Mouse (Mus musculus): ENCODE measurements around the gene Usp7.
"Not testable (repeated sequence)": the region's sequence is repeated elsewhere in the genome, so short reads cannot be mapped to it uniquely, and the experiment has no call there.

Usp7 gene

GRCm38 (mm10) chr16:8752334-8752733 is 39.8 kb downstream of the Usp7 start:
- DNase-seq (ENCODE audit: low spot score in 2 of 2): no peak

- no peak for DNase-seq (ENCODE audit: low spot score in 2 of 2)
Observed at GRCm38 (mm10) chr16:8751555-8752235, 40.4 kb downstream of the Usp7 start.

GRCm38 (mm10) chr16:8748904-8749303 is 43.2 kb downstream of the Usp7 start:
- peak in 1 of 2 experiments; percentile 47 for DNase-seq (ENCODE audit: low spot score in 2 of 2)

- DNase-seq (ENCODE audit: low spot score in 2 of 2): peak; percentile 63 to 70
Observed at GRCm38 (mm10) chr16:8748175-8748846, 43.8 kb downstream of the Usp7 start.

- peak in 1 of 2 experiments; percentile 40 for DNase-seq (ENCODE audit: low spot score in 2 of 2)
Observed at GRCm38 (mm10) chr16:8747772-8748171, 44.3 kb downstream of the Usp7 start.

DNA sequence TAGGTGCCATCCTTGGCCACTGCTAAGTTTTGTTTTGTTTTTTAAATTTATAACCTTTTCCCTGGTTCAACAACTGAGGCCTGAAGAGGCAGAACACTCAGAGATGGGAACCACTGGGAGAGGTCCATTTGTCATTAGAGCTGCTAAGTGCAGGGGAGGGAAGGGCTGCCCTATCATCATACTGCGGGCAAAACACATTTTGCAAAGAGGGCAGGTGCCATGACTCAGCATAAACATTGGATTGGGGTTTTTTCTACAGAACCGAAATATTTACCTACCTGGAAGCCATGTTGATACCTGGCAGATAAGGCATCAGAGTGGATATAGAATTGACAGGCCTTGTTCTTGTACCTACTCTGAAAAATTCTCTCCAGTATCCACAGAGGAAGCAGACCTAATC is 45.6 kb downstream of the Usp7 start:
- peak in 1 of 2 experiments; percentile 69 for DNase-seq (ENCODE audit: low spot score in 2 of 2)

GRCm38 (mm10) chr16:8745751-8746150 is 46.4 kb downstream of the Usp7 start:
- no peak for DNase-seq (ENCODE audit: low spot score in 2 of 2)

DNA sequence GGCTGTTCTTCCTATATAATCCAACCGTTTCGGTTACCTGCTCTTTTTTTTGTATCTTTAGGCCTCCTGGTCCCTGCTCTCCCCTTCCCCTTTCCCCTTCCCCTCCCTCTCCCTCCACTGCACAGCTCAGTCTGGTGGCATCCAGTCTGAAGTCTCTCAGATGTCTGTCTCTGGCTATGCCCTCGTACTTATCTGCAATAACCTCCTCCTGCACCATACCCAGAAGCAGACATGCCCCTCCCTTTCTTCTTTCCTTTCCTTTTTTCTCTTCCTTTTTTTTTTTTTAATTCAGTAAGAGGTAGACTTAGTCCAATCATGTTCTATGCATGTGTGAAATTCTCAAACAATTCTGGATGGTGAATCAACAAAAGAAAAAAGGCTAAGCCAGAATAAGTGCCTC is 48.1 kb downstream of the Usp7 start:
- no peak for DNase-seq (ENCODE audit: low spot score in 2 of 2)

GRCm38 (mm10) chr16:8741697-8742096 is 50.4 kb downstream of the Usp7 start:
- DNase-seq (ENCODE audit: low spot score in 2 of 2): no peak

- no peak for DNase-seq (ENCODE audit: low spot score in 2 of 2)
Observed at GRCm38 (mm10) chr16:8741110-8741509, 51.0 kb downstream of the Usp7 start.

GRCm38 (mm10) chr16:8738542-8739514 is 53.3 kb downstream of the Usp7 start:
- DNase-seq (ENCODE audit: low spot score in 2 of 2): peak; percentile 91 to 95

- peak; percentile 62 to 72 for DNase-seq (ENCODE audit: low spot score in 2 of 2)
Observed at GRCm38 (mm10) chr16:8737666-8738541, 54.2 kb downstream of the Usp7 start.

DNA sequence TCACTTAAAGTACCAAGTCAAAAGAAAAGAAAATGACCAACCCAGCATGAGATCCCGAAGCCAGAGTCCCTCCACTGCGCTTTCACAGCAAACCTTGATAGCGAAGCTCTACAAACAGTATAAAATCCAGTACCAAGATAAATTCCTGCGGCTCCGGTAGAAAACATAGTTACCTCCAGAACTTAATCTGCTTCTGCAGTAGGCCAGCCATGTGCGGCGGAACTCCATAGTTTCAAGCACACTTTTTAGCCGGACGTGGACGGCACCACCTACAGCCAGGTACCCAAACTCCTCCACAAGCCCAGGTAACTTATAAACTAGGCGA is 54.8 kb downstream of the Usp7 start:
- no peak for DNase-seq (ENCODE audit: low spot score in 2 of 2)

DNA sequence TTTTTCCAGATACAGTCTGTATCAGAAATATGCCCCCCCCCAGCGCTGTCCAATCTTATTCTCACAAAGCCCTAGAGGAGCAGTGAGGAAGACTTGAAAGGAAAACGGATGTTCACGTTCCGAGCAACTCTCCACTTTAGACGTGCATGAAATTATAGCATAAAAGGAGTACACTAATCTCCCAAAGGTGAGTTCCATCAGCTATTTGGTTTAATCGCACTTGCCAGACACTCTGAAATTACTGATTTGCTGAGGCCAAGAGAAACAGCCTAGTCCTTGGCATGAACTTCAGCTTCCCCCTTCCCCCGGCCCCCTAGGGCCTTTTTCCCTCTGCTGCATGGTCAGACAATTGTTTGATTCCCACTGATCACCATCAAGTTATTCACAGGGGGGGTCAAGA is 55.4 kb downstream of the Usp7 start:
- no peak for DNase-seq (ENCODE audit: low spot score in 2 of 2)

GRCm38 (mm10) chr16:8736032-8736431 is 56.1 kb downstream of the Usp7 start:
- peak in 1 of 2 experiments; percentile 35 for DNase-seq (ENCODE audit: low spot score in 2 of 2)

- DNase-seq (ENCODE audit: low spot score in 2 of 2): no peak
Observed at GRCm38 (mm10) chr16:8734693-8735092, 57.4 kb downstream of the Usp7 start.

DNA sequence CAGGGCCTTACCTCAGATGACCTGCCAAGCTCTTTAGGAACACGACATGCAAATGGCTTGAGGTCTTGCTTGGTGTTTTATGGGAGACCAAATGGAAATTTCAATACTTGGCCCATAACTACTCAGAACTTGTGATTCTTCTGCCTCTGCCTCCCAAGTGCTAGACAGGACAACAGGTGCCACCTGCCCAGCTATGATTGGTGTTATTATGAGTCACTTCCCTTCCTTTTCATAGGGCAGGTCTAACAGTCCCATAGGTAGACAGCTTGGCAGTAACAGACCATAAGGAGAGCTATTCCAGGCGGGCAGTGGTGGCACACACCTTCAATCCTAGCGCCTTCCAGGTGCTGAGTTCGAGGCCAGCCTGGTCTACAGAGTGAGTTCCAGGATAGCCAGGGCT is 58.5 kb downstream of the Usp7 start:
- no peak for DNase-seq (ENCODE audit: low spot score in 2 of 2)

DNA sequence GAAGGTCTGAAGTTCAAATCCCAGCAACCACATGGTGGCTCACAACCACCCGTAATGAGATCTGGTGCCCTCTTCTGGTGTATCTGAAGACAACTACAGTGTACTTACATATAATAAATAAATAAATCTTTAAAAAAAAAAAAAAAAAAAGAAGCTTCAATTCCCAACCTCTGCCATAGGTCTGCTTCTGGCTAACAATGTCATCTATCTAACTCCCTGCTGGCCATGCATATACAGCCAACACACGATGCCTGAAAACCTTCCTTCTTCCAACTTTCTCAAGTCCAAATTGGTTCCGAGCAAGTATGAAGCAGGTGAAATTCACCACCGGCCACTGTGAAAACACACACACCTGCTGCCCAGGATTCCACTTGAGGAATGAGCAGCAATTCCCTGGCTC is 59.7 kb downstream of the Usp7 start:
- not testable (repeated sequence) for DNase-seq (ENCODE audit: low spot score in 2 of 2)

GRCm38 (mm10) chr16:8731630-8732029 is 60.5 kb downstream of the Usp7 start:
- no peak for DNase-seq (ENCODE audit: low spot score in 2 of 2)

DNA sequence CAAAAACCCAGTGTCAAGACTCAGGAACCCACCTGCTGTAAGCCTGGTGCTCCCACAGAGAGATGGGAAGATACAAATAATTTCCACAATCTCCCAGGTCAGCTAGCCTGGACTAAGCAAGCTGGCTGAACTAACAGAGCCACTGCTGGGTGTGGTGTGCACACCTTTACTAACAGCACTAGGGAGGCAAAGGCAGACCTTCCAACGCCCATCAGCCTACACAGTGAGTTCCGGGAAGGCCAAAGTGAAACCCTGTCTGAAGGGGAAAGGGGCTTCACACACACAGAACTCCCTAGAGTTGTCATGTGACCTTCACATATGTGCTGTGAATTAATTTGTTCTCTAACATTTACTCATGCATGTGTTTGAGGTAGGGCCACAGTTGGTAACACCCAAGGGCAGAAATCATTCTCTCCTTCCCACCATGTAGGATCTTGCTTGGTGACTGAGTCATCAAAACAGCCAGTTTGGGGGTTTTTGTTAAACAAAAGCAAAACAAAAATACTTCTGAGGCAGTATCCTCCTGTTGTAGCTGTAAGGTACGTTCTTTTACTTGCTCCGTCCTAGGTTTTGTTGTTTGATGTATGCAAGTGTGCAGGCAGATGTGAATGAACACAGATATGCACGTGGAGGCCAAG is 63.9 kb downstream of the Usp7 start:
- no peak for DNase-seq (ENCODE audit: low spot score in 2 of 2)

DNA sequence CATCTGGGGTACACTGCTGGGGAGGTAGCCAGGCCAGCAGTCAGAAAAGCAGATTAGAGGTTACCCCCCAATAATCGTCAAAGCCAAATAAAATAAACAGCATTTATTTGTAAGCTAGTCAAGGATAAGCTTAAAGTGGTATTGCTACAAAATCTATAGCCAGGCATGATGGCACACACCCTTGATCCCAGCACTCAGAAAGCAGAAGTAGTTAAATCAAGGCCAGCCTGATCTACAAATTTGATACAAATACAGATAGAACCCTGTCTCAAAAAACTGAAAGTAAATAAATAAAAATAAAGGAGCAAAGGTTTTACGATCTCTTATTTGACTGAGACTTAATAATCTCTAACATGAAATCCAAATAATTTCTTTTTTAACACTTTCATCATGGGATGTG is 66.3 kb downstream of the Usp7 start:
- no peak for DNase-seq (ENCODE audit: low spot score in 2 of 2)

Data from spleen, postnatal 10 days (tissue).